Mouse (Mus musculus): ENCODE measurements around the gene Hs6st3.

Hs6st3 gene

DNA sequence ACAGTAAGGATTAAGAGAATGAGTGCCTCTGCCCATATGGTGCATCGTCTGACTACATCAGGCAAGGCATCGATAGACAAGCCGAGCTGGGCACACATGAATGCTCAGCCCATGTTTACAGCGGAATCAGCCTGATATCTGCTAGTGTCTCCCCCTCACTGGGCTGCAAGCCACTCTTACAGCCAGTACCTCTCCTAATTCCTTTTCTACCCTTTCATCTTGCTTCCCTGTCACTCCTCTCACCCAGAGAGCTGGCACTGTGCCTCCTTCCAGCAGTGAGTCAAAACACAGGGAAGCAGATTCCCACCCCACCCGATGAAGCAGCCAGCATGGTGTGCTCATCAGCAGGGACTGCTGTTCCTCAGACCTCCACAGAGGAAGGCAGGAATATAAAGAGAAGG lies 527.6 kb downstream of the Hs6st3 start:
- DNase-seq, result no peak

GRCm38 (mm10) chr14:119667421-119667820 lies 529.3 kb downstream of the Hs6st3 start:
- DNase-seq, result no peak

- DNase-seq, result no peak
These were observed 532.9 kb downstream of the Hs6st3 start for GRCm38 (mm10) chr14:119670836-119671587.

DNA sequence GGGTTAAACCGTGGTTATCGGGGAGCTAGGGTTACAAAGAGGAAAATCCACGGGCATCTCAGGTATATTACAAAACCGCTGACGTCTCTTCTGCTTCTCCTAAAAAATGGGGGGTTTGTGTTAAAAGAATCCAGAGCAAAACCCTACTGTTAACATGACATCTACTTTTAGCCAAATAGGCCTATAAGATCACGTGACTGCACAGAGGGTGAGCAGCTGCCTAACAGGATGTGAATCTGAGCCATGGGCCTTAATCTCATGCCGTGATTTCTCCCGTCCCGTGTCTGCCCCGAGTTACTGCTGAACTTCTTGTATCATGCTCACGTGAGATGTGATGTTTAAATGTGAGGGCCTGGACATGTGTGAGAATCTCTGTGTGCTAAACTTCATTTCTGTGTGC lies 540.4 kb downstream of the Hs6st3 start:
- no peak for DNase-seq

DNA sequence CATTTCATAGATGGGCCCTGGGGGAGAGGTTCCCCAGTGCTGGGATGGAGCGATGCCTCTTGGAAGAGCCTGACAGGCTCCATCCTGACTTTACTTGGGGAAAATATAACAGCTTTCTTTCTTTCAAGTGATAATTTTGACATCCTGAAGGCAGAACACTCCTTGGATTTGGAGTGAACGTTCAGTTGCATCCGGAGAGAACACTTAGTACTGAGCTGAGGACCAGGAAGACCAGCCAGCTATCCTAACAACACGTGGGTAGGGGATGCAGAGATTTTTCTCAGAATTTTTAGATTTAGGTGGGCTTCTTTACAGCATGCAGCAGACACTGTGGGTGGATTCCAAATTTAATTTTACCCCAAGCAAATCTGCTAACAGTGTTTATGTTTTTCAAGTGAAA lies 541.9 kb downstream of the Hs6st3 start:
- DNase-seq, result no peak

DNA sequence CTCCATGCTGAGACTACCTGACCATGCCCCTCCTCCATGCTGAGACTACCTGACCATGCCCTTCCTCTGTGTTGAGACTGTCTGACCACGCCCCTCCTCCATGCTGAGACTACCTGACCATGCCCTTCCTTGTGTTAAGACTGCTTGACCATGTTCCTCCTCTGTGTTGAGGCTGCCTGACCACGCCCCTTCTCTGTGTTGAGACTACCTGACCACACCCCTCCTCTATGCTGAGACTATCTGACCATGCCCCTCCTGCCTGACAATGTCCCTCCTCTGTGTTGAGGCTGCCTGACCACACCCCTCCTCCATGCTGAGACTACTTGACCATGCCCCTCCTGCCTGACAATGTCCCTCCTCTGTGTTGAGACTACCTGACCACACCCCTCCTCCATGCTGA lies 549.7 kb downstream of the Hs6st3 start:
- no peak for DNase-seq

GRCm38 (mm10) chr14:119699982-119700381 lies 561.8 kb downstream of the Hs6st3 start:
- DNase-seq, result no peak

DNA sequence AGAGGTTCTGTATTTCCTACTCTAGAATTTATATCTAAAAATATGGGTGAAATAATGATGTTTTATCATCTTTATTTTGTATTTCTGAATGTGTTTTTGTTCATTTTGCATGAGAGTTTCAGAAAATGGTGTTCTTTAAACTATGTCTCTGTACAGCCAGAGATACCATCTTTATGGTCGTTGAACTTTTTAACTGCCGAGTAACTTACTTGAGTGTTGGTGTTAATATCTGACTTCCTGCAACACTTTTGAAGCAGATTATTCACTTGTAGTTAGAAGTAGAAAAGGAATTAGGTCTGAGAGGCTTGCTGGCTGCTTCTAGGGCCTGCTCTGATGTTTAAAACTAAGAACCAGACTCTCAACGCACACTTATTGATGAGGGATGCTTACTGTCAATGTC lies 576.6 kb downstream of the Hs6st3 start:
- DNase-seq, result no peak

DNA sequence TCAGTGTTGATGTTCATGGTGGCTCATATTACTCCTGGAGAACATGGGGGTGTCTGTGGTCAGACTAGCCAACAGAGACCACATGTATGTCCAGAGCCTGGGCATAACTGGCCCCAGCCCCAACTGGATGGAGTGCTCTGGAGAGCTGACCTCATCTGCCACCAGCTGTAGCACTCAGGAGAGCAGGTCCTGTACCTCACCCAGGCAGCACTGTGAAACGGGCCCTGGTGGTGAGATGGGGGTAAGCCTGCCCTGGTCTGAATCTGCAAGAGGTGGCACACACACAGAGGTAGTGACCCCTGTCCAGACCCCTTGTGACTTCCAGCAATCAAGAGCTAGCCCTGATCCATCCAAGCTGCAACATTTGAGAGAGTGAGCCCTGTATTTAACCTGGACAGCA lies 579.2 kb downstream of the Hs6st3 start:
- DNase-seq, result no peak

- DNase-seq, result no peak
These were observed 587.0 kb downstream of the Hs6st3 start for GRCm38 (mm10) chr14:119725102-119725501.

DNA sequence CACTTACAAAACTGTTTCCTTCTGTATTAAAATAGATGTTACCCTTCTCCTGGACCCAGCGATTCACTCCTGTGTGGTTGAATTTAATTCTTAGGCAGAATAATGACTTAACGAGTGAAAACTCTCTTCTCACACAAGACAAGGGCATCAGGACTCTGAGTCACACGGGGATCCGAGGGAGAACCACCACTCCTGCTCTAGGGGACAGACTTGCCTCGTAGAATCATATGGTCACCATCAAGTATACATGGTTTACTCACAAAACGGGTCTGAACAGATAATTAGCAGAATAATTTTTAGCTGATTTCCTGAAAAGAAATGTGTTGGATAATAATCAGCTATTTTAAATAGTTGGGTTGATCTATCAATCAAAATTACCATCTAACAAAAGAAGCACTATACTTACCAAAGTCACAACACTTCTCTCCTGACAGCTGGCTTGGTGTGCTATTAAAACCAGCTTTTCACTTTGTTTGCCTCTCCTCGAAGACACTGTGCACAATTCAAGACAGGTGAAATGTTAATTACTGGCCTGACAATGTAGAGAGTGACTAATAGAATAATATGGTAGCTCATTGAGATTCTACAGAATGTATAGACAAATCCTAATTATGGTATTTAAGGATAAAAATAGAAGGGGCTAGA lies 593.4 kb downstream of the Hs6st3 start:
- no peak for DNase-seq

- DNase-seq, result no peak
These were observed 594.1 kb downstream of the Hs6st3 start for GRCm38 (mm10) chr14:119732219-119732618.

GRCm38 (mm10) chr14:119737408-119737961 lies 599.3 kb downstream of the Hs6st3 start:
- DNase-seq, result no peak

GRCm38 (mm10) chr14:119741791-119742190 lies 603.6 kb downstream of the Hs6st3 start:
- DNase-seq, result no peak

GRCm38 (mm10) chr14:119761376-119761775 lies 623.2 kb downstream of the Hs6st3 start:
- no peak for DNase-seq

DNA sequence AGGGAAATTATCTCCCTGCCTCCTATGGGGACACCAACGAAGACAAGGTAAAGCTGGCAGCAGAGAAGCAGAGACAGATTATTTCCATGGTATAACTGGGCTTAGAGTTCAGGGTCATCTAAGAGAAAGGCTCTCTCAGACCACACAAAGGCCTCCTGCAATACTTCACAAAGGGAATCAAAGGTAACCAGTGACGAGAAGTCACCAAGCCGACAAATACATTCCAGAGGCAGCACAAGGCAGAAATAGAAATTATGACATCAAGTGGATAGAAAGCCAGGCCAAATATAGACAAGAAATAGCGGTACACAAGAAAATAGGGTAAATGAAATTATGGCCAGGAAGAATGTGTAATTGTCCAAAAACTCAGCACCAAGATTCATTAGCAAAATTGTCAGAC lies 633.9 kb downstream of the Hs6st3 start:
- no peak for DNase-seq

DNA sequence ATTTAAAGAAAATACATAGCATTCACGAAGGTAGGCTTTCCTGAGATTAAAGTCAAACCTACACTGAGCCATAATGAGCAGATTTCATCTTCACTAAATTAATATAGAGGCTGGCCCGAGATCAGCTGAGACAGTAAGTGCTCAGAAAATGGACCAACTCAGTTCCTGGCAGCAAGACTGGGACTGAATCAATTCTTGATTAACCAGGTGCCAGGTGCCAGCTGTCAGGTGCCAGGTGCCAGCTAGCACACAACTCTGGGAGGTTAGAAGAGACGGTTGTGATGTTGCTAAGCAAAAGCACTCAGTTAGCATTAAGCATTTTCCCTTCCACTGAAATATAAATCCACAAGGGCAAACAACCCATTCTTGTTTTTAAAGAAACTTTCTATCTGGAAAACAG lies 638.1 kb downstream of the Hs6st3 start:
- no peak for DNase-seq

GRCm38 (mm10) chr14:119779982-119780588 lies 641.9 kb downstream of the Hs6st3 start:
- DNase-seq, result no peak

GRCm38 (mm10) chr14:119781111-119781510 lies 643.0 kb downstream of the Hs6st3 start:
- DNase-seq, result no peak

DNA sequence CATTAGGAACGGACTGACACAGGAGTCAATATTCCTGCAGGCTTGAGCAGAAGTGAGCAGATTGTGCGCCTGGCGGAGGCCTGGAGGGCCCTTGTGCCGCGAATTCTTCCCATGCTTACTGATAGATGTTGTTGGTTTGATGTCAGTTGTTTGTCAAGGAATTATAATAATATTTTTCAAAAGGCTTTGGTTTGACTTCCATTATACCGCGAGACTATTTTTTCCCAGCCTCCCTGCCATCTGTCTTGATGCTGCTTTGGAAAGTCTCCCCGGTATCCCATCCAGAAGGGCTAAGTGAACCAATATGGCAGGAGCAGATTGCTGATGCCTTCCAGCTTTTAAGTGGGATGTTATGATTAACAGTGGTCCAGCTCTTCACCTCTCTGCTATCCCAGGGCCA lies 651.3 kb downstream of the Hs6st3 start:
- no peak for DNase-seq

DNA sequence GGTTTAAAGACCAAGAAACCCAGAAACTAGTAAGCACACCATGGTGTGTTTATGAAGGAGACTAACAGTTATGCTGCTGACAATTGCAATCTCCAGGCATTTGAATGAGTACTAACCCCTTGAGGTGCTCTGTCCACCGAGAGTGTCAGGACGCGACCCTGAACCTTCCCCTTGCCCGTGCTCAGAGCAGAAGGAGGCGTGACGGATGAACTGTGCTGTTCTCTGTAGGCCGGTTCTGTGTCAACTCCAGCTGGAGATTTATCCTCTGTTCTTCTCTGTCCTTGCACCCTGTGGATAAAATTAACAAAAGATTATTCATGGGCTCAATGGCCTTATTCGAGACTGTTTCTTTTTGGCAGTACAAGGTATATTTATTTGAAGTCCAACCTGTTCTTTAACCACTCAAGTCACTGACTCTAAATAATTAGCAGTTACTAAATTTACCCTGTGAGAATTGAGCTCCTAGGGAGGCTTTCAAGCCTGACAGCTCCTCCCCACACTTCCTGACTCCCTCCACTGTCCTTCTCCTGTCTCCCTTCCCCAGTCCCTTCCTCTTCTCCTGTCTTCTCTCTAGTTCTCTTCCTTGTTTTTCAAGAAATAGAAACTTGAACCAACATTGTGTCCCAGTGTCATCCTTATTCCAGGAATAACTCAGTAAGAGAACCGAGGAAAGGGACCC lies 659.2 kb downstream of the Hs6st3 start:
- no peak for DNase-seq

DNA sequence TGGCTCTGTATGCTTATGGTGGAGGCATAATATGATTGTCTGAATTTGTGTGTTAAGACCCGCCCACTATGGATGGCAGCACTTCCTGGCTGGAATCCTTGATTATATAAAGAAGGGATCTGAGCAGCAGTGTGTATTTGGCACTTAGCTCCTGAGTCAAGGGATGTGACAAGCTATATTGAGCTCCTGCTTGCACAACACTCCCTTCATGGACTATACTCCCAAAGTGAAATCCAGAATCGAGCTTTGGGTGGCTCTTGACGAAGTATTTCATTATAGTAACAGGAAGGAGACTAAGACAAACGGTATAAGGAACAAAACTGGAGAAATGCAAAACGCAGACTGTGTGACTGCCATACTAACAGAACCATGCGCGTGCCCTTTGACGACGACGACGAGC lies 660.4 kb downstream of the Hs6st3 start:
- no peak for DNase-seq

GRCm38 (mm10) chr14:119800856-119801255 lies 662.7 kb downstream of the Hs6st3 start:
- no peak for DNase-seq
